Mouse (Mus musculus) gastrocnemius, adult 2 months (tissue): ENCODE results near the gene 2010300C02Rik. TPM values are rescaled to one million over a fixed set of nuclear protein-coding genes. Genes with fewer than 3 reads are reported as not detected.
"Not testable (repeated sequence)": the region's sequence is repeated elsewhere in the genome, so short reads cannot be mapped to it uniquely, and the experiment has no call there.

Experiments
- DNase-seq: peaks from one replicate; pipeline ENCODE4 v3.0.0; 2022
- H3K27ac ChIP-seq: fragments of 200-600 bp; 2 replicates; pipeline ENCODE4 v1.8.1; 2022; ENCODE audit warnings: mild to moderate bottlenecking
- H3K4me3 ChIP-seq: fragments of 200-600 bp; 2 replicates; pipeline ENCODE4 v1.8.1; 2022; ENCODE audit warnings: mild to moderate bottlenecking, moderate library complexity
- CTCF ChIP-seq: fragments of 200-600 bp; IDR thresholded peaks from 2 replicates; pipeline ENCODE4 v1.8.1; 2022; ENCODE audit warnings: antibody characterized with exemption, mild to moderate bottlenecking, moderate library complexity
- intact Hi-C: fragments of 180-260 bp; cut with DNase I; formaldehyde crosslinking; loops from one replicate; pipeline ENCODE4 v1.15.1; 2025
- total RNA-seq, 2 experiments: library from RNA; stranded (reverse); gene quantifications; 2 replicates each; pipeline ENCODE4 v1.2.3; 2021

Gene 2010300C02Rik
- total RNA-seq, 2 experiments from 2014 or later, result 0.22 to 0.31 TPM

DNA sequence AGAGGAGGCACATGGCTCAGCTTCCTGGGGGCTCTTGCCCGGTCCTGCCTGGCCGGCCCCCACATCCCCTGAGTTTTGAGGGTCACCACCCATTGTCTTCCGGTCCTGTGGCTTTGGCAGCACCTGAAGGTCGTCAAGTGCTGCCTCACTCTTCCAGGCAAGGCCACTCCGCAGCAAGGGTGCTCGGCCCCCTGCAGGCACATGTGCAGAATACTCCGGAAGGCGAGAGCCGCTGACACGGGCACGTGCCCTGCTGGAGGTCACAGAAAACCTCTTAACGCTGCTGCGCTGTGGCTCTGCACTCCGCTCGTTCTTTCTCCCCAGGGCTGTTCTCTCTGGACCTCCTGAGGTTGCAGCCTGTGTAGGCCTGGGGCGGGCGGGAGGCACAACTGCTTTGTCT lies 95.7 kb downstream of the 2010300C02Rik start:
- TF ChIP-seq CTCF, result no peak
- no peak for DNase-seq
- intact Hi-C loops, result no loop called here

DNA sequence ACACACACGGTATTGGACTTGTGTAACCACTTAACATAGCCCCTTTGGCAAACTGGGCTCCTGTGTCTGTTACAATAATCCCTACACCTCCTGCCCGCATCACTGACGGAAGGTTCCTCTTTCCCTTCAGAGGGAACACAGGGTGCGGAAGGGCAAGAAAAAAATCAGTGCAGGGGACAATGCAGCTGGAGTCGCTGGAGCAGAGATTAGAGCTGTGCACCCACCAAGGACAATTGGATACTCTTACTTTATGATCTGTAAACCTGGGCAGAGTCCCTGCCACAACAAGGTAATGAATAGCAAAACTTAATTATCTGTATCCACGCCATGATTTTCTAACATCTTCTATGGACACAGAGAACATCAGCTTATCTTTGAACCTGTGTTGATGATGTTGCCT lies 97.8 kb downstream of the 2010300C02Rik start:
- Histone ChIP-seq H3K4me3 (no peak overlapping the region), H3K27ac (peak overlapping the region; percentile 70)
- no peak for DNase-seq
- no peak for TF ChIP-seq CTCF
- intact Hi-C loops, result no loop called here

More for the DNA sequence above, 95.7 kb downstream of the 2010300C02Rik start:
- H3K4me3 ChIP-seq, result no peak overlapping the region
- peak overlapping the region; percentile 56; the same call in 1 of the 2 replicates for H3K27ac ChIP-seq

DNA sequence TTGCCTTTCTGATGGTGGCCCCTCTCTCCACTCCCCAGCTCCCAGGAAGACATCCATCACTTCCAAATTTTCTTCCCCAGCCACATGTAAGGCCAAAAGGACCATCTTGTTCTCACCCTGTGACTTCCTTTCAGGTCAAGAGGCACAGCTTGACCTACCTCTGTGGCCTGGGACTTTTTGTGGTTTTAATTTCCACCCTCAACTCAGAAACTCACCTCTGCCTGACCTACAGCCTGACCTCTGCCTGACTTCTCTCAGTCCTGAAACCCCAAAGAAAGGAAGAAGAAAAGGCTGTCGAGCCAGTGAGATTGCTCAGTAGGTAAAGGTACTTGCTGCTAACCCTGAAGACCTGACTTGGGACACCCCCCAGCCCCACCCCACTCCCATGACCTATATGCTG lies 100.3 kb downstream of the 2010300C02Rik start:
- no peak for DNase-seq
- no peak overlapping the region for H3K27ac ChIP-seq
- no peak overlapping the region for H3K4me3 ChIP-seq
- intact Hi-C loops, result no loop called here
- TF ChIP-seq CTCF, result no peak

DNA sequence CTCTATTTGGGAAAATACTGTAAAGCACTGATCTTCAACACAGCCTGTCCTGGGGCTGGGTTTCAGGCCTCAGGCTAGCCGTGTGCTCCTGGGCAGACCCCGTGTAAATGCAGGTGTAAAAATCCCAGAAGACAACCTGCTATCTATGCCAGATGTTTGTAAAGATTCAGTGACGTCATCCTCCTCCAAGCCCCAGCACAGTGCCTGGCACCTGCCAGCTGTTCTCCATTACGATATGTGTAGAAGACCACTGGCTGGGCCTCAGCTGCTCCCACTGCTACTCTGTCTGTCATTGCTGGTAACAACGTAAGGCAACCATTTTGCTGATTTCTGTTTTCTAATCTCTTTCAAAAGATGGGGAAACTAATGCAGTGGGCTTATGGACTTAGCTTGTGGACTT lies 102.8 kb downstream of the 2010300C02Rik start:
- DNase-seq, result no peak
- TF ChIP-seq CTCF, result no peak
- intact Hi-C loops, result no loop called here
- Histone ChIP-seq H3K4me3 (no peak overlapping the region), H3K27ac (no peak overlapping the region)

DNA sequence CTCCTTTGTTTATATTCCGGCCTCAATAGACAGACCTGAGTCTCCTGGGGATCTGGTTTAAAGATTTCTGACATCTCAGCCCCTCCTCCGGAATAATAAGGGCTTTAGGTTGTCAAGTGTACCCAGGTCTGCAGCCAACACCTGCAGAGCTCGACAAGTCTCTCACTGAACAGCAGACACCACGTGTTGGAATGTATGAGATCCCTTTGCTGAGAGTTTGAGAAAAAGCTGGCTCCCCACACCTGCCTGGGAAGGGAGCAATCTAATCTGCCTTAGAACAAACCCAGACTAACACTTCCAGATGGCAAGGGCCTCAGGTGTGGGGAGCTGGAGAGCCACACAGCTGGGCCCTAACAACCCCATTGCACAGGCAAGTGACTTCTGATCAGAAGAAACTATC lies 103.3 kb downstream of the 2010300C02Rik start:
- TF ChIP-seq CTCF, result no peak

DNA sequence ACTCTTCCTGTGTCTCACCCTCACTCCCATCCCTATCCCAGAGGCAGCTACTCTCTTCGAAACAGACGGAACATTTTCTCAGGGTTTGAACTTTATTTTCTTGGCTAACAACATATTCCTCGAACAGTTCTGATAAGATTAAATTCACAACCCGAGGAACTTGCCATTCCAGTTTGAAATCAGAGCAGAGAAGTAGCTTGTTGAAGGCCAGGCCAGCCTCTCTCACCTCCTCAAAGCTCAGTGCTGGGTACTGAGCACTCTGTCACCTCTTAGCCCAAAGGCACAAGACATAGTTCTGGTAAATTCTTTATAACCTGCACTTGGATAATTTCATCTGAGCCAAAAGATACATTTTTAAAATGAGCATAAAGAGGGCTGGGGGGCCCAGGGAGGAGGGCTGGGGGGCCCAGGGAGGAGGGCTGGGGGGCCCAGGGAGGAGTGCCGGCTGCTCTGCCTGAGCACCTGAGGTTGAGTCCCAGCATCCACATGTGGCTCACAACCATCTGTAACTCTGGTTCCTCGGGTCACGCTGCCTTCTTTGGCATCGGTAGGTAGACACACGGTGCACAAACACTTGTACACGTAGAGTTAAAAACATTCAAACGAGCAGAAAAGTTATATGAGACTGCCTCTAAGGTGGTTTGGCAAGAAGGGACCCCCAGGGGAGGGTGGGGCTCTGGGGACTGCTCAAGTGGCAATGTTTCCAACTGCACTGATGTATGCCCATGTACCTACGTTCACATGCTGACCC lies 104.4 kb downstream of the 2010300C02Rik start:
- no peak overlapping the region for H3K4me3 ChIP-seq
- no peak overlapping the region for H3K27ac ChIP-seq
- intact Hi-C loops, result no loop called here
- no peak for TF ChIP-seq CTCF
- DNase-seq, result no peak

More for the DNA sequence above, 103.3 kb downstream of the 2010300C02Rik start:
- no peak overlapping the region for H3K27ac ChIP-seq
- DNase-seq, result no peak
- H3K4me3 ChIP-seq, result no peak overlapping the region
- intact Hi-C loops, result no loop called here

DNA sequence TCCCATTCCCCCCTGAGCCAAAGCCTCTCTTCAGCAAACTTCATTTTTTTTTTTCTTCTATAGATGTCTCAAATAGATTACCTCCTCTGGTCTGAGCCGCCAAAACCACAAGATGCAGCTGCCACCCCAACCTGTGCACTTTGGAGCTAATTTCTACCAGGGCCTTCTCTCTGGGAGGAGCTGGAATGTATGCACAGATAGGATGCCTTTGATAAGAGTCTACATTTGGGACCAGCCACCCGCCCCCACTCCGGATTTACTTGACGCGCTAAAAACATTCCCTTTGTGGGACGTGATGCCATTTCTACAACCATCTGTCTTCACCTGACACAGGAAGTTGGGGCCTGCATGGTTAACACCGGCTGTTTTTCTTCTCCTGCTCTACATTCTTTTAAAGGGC lies 105.0 kb downstream of the 2010300C02Rik start:
- no peak for DNase-seq
- TF ChIP-seq CTCF, result no peak
- intact Hi-C loops, result no loop called here
- Histone ChIP-seq H3K27ac (no peak overlapping the region), H3K4me3 (no peak overlapping the region)

DNA sequence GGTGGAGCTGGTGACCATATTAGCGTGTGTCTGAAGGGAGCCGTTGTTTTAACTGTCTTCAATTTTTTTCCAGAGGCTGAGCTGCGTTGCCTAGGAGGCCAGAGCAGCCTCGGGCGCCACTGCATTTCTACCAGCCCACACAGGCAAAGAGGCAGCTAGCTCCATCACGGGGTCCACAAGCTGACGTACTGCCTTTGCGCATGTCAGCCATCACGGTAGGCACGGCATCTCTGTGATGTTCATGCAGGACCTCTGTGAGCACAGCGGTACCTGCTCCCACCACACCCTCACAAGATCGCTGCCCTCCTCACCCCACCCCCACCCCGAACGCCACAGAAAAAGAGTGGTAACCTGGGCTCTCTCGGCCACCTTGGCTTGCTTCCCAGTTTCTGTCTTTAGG lies 105.8 kb downstream of the 2010300C02Rik start:
- DNase-seq, result no peak
- intact Hi-C loops, result no loop called here
- H3K4me3 ChIP-seq, result no peak overlapping the region
- no peak for TF ChIP-seq CTCF
- no peak overlapping the region for H3K27ac ChIP-seq

DNA sequence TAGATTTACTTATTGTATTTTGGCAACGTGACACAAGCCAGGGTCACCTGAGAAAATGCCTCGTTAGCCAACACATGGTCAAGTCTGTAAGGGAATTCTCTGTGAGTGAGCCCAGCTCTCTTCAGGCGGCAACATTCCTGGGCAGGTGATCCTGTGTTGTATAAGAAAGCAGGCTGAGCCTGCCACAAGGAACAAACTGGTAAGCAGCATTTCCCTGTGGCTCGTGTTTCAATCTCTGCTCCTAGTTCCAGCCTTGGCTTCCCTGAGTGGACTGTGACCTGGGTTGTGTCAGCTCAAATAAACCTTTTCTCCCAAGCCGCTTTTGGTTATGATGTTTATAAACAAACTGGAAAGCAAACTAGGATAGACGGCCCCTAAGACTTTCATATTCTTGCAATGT lies 108.9 kb downstream of the 2010300C02Rik start:
- intact Hi-C loops, result no loop called here
- DNase-seq, result no peak
- Histone ChIP-seq H3K27ac (no peak overlapping the region), H3K4me3 (no peak overlapping the region)
- no peak for TF ChIP-seq CTCF

DNA sequence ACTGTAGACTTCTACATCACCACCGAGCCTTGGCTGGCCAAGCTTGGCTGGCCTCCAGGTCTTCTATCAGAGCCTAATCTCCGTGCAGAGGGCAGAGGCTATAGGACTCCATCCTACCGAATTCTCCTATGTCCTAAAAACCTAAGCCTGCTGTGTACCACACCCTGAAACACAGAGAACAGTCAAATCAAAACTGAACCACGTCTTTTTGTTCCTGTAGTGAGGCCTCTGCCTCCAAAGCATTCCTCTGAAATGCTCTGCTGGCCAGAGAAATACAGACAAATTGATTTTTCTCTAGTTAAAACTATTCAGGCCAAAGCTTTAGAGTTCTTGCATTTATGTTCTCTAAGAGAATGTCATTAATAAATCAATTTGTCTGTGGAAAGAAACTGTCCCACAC lies 109.6 kb downstream of the 2010300C02Rik start:
- TF ChIP-seq CTCF, result no peak
- intact Hi-C loops, result no loop called here
- DNase-seq, result no peak
- no peak overlapping the region for H3K4me3 ChIP-seq
- H3K27ac ChIP-seq, result no peak overlapping the region

DNA sequence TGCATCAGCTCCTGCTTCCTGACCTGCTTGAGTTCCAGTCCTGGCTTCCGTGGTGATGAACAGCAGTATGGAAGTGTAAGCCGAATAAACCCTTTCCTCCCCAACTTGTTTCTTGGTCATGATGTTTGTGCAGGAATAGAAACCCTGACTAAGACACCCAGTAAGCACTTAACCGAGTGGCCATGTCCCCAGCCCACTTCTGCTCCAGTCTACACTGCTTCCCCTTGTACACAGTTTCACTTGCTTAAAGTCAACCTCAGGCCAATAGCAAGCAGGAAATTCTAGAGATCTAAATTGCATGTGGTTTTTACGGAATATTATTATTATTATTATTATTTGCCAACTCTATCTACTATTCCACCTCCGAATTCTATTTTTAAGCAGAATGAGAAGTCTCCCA lies 114.2 kb downstream of the 2010300C02Rik start:
- DNase-seq, H3K27ac ChIP-seq, intact Hi-C loops, H3K4me3 ChIP-seq: not testable (repeated sequence)

DNA sequence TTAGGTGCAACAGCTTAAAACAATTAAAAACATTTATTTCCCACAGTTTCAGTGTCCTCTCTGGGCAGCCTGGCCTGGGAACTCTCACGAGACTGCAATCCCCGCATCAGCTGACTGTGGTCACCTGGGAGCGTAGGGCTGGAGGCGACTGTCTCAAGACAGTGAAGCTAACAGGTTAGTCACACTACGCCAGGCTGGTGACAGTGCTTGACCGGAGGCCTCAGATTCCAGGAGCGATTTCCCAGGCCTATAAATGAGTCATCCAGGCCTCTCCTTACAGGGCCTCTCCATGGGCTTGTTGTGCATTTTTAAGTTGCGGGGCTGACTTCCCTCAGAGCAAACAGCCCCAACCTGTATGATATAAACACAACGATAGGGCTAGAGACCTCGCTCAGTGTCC lies 116.7 kb downstream of the 2010300C02Rik start:
- no peak for TF ChIP-seq CTCF
- intact Hi-C loops, result no loop called here
- peak overlapping the region; percentile 28; the same call in 1 of the 2 replicates for H3K27ac ChIP-seq

DNA sequence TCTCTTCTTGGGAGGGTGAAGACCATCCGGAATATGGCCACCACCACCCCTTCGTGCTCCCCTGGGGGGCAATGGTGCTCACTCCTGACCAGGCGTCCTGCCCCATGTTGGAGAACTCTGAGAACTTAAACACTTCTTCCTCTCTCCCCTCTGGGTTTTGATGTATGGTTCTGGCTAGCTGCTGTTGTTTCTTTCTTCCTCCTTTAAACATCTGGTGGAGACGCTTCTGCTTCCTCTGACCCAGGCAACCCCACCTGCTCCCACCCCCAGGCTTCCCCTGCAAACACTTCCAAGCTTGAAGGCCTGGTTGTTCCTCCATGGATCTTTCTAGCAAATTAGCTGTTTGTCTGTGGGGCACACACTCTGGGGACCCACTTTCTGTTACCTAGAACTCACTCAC lies 117.6 kb downstream of the 2010300C02Rik start:
- TF ChIP-seq CTCF, result no peak
- no peak for DNase-seq
- H3K27ac ChIP-seq, result peak overlapping the region; percentile 56
- intact Hi-C loops, result no loop called here
- H3K4me3 ChIP-seq, result no peak overlapping the region

More for the DNA sequence above, 116.7 kb downstream of the 2010300C02Rik start:
- DNase-seq, result no peak
- H3K4me3 ChIP-seq, result no peak overlapping the region

DNA sequence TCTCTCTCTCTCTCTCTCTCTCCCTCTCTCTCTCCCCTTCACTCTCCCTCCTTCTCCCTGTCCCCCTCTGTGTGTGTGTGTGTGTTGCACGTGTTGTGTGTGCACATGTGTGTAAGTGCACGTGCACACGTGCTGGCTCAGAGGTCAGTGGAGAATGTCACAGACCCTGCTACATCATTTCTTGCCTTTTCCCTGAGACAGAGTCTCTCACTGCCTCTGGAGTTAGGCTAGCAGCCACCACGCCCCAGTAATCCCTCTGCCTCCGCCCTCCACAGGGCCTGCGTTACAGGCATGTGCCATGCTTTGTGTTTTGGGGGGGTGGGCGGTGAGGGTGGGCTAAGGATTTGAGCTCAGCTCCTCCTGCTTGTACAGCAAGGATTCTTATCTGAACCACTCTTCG lies 118.4 kb downstream of the 2010300C02Rik start:
- Histone ChIP-seq H3K27ac (peak overlapping the region; percentile 56), H3K4me3 (no peak overlapping the region)
- intact Hi-C loops, result no loop called here
- TF ChIP-seq CTCF, result no peak
- DNase-seq, result no peak
